Mouse (Mus musculus) liver, embryonic 15.5 days (tissue): ENCODE measurements around the gene Rpap2. TPM values are rescaled to one million over a fixed set of nuclear protein-coding genes. Genes with fewer than 3 reads are reported as not detected.

Experiments
- ATAC-seq: fragments of 200-750 bp; cut with Nextera tagmentation; 2 replicates; pipeline ENCODE4 v1.8.0; 2017; ENCODE audit warnings: moderate number of reproducible peaks, mild to moderate bottlenecking, moderate library complexity; ENCODE audit not compliant: insufficient read depth
- H3K27ac ChIP-seq: fragments of 300-500 bp; sonication (generic); replicated peaks from 2 replicates; pipeline ENCODE4 v1.5.1; 2015; ENCODE audit warnings: mild to moderate bottlenecking, inconsistent platforms
- H3K27me3 ChIP-seq: fragments of 300-500 bp; sonication (generic); 2 replicates; pipeline ENCODE4 v1.6.1; 2015; ENCODE audit warnings: mild to moderate bottlenecking, inconsistent platforms
- H3K36me3 ChIP-seq: fragments of 300-500 bp; sonication (generic); replicated peaks from 2 replicates; pipeline ENCODE4 v1.6.1; 2015; ENCODE audit warnings: moderate library complexity, mild to moderate bottlenecking, inconsistent platforms
- H3K4me1 ChIP-seq: fragments of 300-500 bp; sonication (generic); replicated peaks from 2 replicates; pipeline ENCODE4 v1.6.1; 2015; ENCODE audit warnings: inconsistent platforms
- H3K4me2 ChIP-seq: fragments of 300-500 bp; sonication (generic); 2 replicates; pipeline ENCODE4 v1.6.1; 2015; ENCODE audit warnings: moderate library complexity, mild to moderate bottlenecking, inconsistent platforms
- H3K4me3 ChIP-seq: fragments of 300-500 bp; sonication (generic); replicated peaks from 2 replicates; pipeline ENCODE4 v1.5.1; 2015; ENCODE audit warnings: mild to moderate bottlenecking, inconsistent platforms
- H3K9ac ChIP-seq: fragments of 300-500 bp; sonication (generic); 2 replicates; pipeline ENCODE4 v1.6.1; 2015; ENCODE audit warnings: moderate library complexity, mild to moderate bottlenecking, inconsistent platforms
- H3K9me3 ChIP-seq: fragments of 300-500 bp; sonication (generic); replicated peaks from 2 replicates; pipeline ENCODE4 v1.6.1; 2016; ENCODE audit warnings: inconsistent platforms
- WGBS: fragments of 180-500 bp; shearing (Covaris S2); methylation state at CpG from one replicate; pipeline ENCODE4 v1.1.7; 2015; ENCODE audit warnings: mixed read lengths; ENCODE audit not compliant: insufficient replicate concordance; 5-methylcytosine and 5-hydroxymethylcytosine counted together
- polyA plus RNA-seq: library from polyadenylated mRNA; unstranded; fragments of >200 nt; fragmentation: Nextera tagmentation; extraction: Ambion mirVana; gene quantifications from 2 replicates; pipeline ENCODE4 v1.2.1, GENCODE M21; 2015

The Rpap2 gene
- polyA plus RNA-seq, result 4.7 and 6.4 TPM in 2 replicates

DNA sequence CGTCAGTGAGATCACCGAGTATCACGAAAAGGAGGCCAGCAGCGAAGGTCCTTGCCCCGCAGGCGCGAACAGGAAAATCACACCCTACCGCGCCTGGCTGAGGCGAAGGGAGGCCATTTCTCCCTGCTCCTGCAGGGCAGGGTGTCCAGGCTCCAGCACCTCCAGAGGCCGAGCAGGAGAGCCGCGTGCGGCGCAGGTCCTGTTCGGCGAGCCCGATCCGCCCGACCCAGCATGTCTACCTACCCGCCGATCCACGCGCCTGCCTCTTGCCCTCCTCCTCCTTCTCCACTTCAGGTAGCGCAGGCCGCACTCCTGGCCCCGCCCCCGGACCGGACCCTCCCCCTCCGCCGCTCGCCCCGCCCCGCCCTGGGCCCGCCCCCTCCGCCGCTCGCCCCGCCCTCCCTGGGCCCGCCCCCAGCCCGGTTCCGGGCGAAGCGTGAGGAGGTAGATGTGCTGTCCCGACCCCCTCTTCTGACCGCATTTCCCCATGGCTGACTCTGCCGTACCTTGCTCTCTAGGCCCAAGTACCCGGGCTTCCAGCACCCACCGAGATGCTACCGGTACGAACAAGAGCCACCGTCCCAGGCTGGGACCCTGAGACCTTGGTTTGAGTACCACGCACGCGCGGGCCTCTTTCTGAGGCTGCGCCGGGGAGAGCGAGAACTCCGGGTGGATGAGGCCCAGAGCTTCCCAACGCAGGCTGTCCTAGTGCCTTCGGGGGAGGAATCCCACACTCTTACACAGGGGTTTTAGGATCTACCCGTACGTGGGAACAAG, at the start of gene Rpap2, which contains the start of gene Glmn:
Gene Rpap2, plus strand, starts transcription at position 73 of the 777 bp plus-strand sequence.
Gene Glmn, minus strand, starts transcription at position 588 of the 777 bp plus-strand sequence.
- peak within 1 kb of the TSS; percentile 66 for H3K9ac ChIP-seq
- under 1% methylated on average over 57 of the region's 64 CpGs for WGBS
- peak; percentile 97 for ATAC-seq
- no peaks in the 10 kb centered on the region for H3K9me3 ChIP-seq
- H3K4me3 ChIP-seq, result peak within 1 kb of the TSS; percentile 83
- H3K27ac ChIP-seq, result peak within 1 kb of the TSS; percentile 68
- no peaks in the 10 kb centered on the region for H3K27me3 ChIP-seq
- peaks cover 16% of the 10 kb centered on the region for H3K4me1 ChIP-seq
- H3K36me3 ChIP-seq, result peaks cover 17% of the 10 kb centered on the region
- peak within 1 kb of the TSS; percentile 95 for H3K4me2 ChIP-seq

DNA sequence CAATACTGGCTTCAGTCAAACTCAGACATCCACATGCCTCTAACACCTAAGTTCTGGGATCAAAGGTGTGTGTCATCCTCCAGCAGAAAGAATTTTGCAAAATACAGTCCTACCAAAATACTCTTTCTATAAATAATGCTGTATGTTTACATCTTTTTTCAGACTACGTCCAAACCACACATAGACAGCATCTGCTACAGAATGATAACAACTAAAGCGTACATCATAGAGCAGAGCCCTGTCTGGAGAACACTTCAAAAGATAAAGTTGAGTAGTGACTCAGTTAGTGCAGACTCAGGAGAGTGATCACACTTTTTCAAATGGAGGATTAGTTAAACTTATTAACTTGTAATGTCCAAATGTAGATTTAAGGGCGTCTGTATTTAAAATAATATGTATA, 49.2 kb upstream of the Rpap2 start:
- 27% methylated on average over 3 of the region's 3 CpGs for WGBS
- H3K4me2 ChIP-seq, result peak overlapping the region; percentile 13; the same call in 1 of the 2 replicates
- no peak overlapping the region for H3K4me3 ChIP-seq
- no peaks in the 10 kb centered on the region for H3K36me3 ChIP-seq
- peaks cover 23% of the 10 kb centered on the region for H3K4me1 ChIP-seq
- H3K27ac ChIP-seq, result peak overlapping the region; percentile 77
- 0 out of 2 replicates have a peak, but pooled peaks cover 1% of the 10 kb centered on the region for H3K27me3 ChIP-seq
- peak; percentile 100 for ATAC-seq
- no peaks in the 10 kb centered on the region for H3K9me3 ChIP-seq
- H3K9ac ChIP-seq, result peak overlapping the region; percentile 2; the same call in 1 of the 2 replicates

DNA sequence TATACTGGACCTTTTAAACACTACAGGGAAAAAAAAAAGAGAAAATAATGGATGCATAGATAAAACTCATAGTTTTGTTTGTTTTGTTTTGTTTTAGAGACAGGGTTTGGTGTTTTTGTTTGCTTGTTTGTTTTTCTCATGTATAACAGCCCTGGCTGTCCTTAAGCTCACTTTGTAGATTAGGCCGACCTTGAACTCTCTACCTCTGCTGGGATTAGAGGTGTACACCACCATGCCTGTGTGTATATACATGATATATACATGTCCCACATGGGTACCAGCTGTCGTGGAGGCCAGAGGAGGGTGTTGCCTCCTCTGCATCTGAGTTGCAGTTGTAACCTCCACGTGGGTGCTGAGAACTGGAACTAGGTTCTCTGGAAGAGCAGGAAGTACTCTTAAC, 48.7 kb upstream of the Rpap2 start:
- no peak overlapping the region for H3K4me3 ChIP-seq
- no peak overlapping the region for H3K4me2 ChIP-seq
- H3K27me3 ChIP-seq, result no peaks in the 10 kb centered on the region
- peak; percentile 43 for ATAC-seq
- H3K9me3 ChIP-seq, result no peaks in the 10 kb centered on the region
- H3K4me1 ChIP-seq, result peaks cover 23% of the 10 kb centered on the region
- H3K9ac ChIP-seq, result no peak overlapping the region
- H3K27ac ChIP-seq, result peak overlapping the region; percentile 76
- WGBS, result 63% methylated on average over 3 of the region's 3 CpGs
- H3K36me3 ChIP-seq, result no peaks in the 10 kb centered on the region

DNA sequence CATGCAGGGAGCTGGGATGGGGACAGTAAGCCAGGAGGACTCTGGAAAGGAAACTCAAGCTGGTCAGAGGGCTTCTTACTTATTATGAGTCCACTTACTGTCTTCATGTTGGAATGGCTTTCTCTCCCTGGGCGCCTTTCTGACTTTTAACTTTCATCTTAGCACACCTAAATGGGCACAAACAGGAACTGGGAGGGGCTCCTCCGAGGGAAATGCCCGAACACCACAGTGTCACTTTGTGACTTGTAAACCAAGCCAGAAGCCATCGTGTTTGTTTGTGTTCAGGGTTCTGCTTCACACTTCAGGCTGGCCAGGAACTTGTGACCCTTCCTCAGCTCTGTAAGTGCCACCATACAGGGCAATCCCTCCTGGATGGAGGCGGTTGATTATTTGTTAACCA, 42.8 kb upstream of the Rpap2 start:
- H3K9me3 ChIP-seq, result no peaks in the 10 kb centered on the region
- 55% methylated on average over 5 of the region's 5 CpGs for WGBS
- H3K27ac ChIP-seq, result no peak overlapping the region
- no peak overlapping the region for H3K4me2 ChIP-seq
- H3K36me3 ChIP-seq, result no peaks in the 10 kb centered on the region; the same call in 1 of the 2 replicates
- no peak overlapping the region for H3K9ac ChIP-seq
- no peak for ATAC-seq
- H3K4me3 ChIP-seq, result no peak overlapping the region
- no peaks in the 10 kb centered on the region for H3K27me3 ChIP-seq
- H3K4me1 ChIP-seq, result no peaks in the 10 kb centered on the region; the same call in 1 of the 2 replicates

DNA sequence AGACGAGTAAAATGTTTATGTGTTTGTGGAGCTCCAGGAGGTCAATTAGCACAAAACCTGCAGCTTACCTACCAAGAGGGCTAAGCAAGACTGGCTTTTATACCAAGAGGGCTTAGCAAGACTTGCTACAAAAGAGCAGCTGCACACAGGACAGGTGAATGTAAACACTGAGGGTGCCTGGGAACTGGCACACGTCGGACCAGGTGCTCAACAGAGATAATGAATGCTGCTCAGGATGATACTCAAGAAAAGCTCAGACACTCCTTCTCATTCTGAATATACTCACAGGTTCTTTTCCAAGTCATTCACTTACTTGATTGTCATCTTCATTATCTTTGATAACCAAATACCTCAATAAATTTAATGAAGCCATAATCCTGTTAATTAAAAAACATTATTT, 40.2 kb upstream of the Rpap2 start:
- ATAC-seq, result peak; percentile 74

DNA sequence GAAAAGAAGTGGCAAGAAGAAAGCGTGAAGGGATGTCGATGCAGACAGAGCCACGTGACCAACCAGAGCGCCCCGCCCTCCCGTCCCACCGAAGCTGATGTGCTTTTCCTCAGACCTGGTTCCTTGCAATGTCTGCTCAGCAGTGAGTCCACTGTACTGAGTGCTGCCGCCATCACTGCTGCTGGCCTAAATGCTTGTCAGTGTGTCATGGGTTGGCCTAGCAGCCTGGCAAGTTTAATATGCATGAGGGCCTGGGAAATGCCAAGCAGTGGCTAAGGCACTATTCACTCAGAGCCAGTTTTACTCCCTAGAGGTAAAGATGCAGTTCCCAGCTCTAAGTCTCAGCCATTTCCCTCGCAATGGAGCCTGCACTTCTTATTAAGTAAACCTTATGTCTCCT, 28.0 kb upstream of the Rpap2 start:
- Histone ChIP-seq H3K4me1 (no peaks in the 10 kb centered on the region), H3K9ac (no peak overlapping the region), H3K4me3 (no peak overlapping the region), H3K9me3 (no peaks in the 10 kb centered on the region), H3K27me3 (no peaks in the 10 kb centered on the region), H3K4me2 (no peak overlapping the region), H3K36me3 (peaks cover 26% of the 10 kb centered on the region), H3K27ac (no peak overlapping the region)
- ATAC-seq, result no peak
- WGBS, result 89% methylated on average over 9 of the region's 9 CpGs

More for the DNA sequence above, 40.2 kb upstream of the Rpap2 start:
- 57% methylated on average over 3 of the region's 3 CpGs for WGBS
- no peak overlapping the region for H3K4me3 ChIP-seq
- no peaks in the 10 kb centered on the region; the same call in 1 of the 2 replicates for H3K4me1 ChIP-seq
- H3K4me2 ChIP-seq, result no peak overlapping the region
- peaks cover 5% of the 10 kb centered on the region for H3K36me3 ChIP-seq
- no peaks in the 10 kb centered on the region for H3K9me3 ChIP-seq
- H3K27ac ChIP-seq, result no peak overlapping the region
- no peaks in the 10 kb centered on the region for H3K27me3 ChIP-seq
- no peak overlapping the region for H3K9ac ChIP-seq

DNA sequence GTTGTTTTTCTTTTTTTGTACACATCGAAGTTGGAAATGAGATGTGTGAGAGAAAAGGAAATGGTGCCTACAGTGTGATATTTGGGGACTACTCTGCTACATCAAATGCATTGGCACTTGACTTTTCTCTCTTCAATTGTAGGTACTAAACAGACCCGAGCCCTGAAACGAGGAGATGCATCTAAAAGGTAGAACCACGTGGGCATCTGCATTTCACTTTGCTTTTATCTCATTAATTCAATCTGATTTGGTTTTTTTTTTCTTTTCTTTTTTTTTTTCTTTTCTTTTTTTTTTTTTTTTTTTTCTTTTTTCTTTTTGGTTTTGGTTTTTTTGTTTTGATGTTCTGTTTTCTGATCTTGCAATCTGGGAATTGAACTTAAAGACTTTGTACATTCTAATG, 1.2 kb downstream of the Rpap2 start:
- no peak overlapping the region for H3K27ac ChIP-seq
- peaks cover 16% of the 10 kb centered on the region for H3K4me1 ChIP-seq
- H3K27me3 ChIP-seq, result no peaks in the 10 kb centered on the region
- H3K4me2 ChIP-seq, result peak overlapping the region; percentile 95
- no peak for ATAC-seq
- H3K4me3 ChIP-seq, result peak overlapping the region; percentile 83
- WGBS, result 13% methylated on average over 4 of the region's 4 CpGs
- H3K36me3 ChIP-seq, result peaks cover 19% of the 10 kb centered on the region
- H3K9ac ChIP-seq, result peak overlapping the region; percentile 66
- H3K9me3 ChIP-seq, result no peaks in the 10 kb centered on the region

DNA sequence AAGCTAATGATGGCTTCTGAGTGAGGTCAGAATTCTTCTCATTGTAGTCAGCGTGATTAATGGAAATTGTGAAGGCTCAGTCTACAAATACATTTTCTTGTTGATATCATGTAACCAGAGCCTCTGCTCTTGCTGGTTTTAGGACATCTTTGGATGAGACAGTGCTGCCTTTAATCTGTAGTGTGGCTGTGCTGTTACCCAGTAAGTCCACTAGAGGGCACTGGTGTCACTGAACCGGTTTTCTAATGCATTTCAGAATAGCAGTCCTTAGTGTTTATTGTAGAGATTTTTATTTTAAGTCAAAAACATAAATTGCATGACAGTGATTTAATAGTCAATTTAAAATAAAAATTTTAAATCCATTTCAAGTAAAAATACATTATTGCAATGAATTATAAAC, 14.1 kb downstream of the Rpap2 start:
- no peak overlapping the region for H3K9ac ChIP-seq

DNA sequence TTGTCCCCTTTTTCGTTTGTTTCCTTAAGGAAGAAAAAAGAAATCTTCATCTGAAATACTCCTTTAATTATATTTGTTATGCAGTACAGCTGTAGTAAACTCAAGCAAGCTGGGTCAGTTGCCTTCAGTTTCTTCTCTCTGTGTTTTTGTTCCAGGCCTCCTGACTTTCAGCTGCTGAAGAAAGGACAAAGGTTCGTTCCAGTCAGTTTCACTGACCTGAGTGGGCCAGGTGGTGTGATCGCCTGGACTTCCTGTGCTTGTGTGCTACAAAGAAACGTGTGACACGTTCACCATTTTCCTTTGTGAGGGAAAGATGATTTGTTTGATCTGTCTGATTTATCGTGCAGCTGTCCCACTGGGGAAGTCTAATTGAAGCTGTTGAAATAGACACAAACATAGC, 20.8 kb downstream of the Rpap2 start:
- Histone ChIP-seq H3K4me1 (0 out of 2 replicates have a peak, but pooled peaks cover 10% of the 10 kb centered on the region), H3K4me3 (no peak overlapping the region), H3K27me3 (no peaks in the 10 kb centered on the region), H3K9me3 (no peaks in the 10 kb centered on the region), H3K9ac (no peak overlapping the region), H3K36me3 (0 out of 2 replicates have a peak, but pooled peaks cover 10% of the 10 kb centered on the region), H3K27ac (no peak overlapping the region), H3K4me2 (no peak overlapping the region)
- ATAC-seq, result no peak
- WGBS, result 76% methylated on average over 6 of the region's 6 CpGs

More for the DNA sequence above, 14.1 kb downstream of the Rpap2 start:
- Histone ChIP-seq H3K27ac (no peak overlapping the region), H3K4me3 (no peak overlapping the region), H3K27me3 (no peaks in the 10 kb centered on the region), H3K9me3 (no peaks in the 10 kb centered on the region), H3K4me1 (0 out of 2 replicates have a peak, but pooled peaks cover 6% of the 10 kb centered on the region), H3K36me3 (peaks cover 11% of the 10 kb centered on the region; the same call in 1 of the 2 replicates), H3K4me2 (no peak overlapping the region)
- no peak for ATAC-seq
- WGBS, result 2% methylated on average over 2 of the region's 2 CpGs

DNA sequence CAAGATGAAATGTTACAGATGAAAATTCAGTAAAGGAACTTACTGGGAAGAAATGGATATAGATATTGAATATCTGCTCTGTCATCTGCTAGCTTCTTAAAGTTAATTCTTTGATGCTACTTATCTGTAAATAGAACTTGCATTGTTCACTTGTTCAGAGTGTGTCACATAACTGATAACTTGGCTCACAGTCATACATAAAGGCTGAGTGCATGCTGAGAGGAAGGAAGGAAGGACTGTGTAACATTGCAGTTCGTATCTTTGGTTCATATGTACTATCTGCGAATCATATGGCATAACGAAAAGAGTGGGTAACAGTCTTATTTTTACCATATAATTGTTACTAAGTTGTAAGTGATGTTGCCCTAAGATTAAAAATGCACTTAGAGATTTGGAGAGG, 24.2 kb downstream of the Rpap2 start:
- peak; percentile 65 for ATAC-seq
- no peaks in the 10 kb centered on the region for H3K9me3 ChIP-seq
- 37% methylated on average over 3 of the region's 3 CpGs for WGBS
- no peaks in the 10 kb centered on the region for H3K27me3 ChIP-seq
- no peak overlapping the region for H3K4me3 ChIP-seq
- H3K9ac ChIP-seq, result no peak overlapping the region
- no peak overlapping the region for H3K4me2 ChIP-seq
- H3K36me3 ChIP-seq, result 0 out of 2 replicates have a peak, but pooled peaks cover 4% of the 10 kb centered on the region
- 0 out of 2 replicates have a peak, but pooled peaks cover 3% of the 10 kb centered on the region for H3K4me1 ChIP-seq
- H3K27ac ChIP-seq, result no peak overlapping the region

DNA sequence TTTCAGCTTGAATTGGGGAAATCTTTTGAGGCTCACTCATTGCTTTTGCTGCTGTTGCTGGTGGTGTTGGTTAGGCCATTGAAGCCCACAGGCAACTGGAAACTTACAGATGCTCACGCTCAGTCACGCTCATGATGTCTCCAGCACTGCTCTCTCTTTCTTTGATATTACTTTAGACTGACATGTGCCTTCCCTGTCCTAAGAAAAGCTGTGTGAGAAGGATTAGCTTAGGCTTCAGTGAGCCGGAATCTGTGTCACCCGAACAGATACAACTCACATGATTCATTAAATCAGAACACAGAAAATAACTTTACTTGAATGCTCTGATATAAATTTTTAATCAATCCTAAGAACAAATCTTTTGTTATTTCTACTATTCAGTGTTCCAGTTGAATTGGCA, 36.5 kb downstream of the Rpap2 start:
- WGBS, result 79% methylated on average over 4 of the region's 4 CpGs
- Histone ChIP-seq H3K4me1 (no peaks in the 10 kb centered on the region), H3K36me3 (peaks cover 15% of the 10 kb centered on the region; the same call in 1 of the 2 replicates), H3K4me3 (no peak overlapping the region), H3K9me3 (no peaks in the 10 kb centered on the region), H3K27ac (no peak overlapping the region), H3K27me3 (no peaks in the 10 kb centered on the region), H3K9ac (no peak overlapping the region), H3K4me2 (no peak overlapping the region)
- no peak for ATAC-seq
